Mouse (Mus musculus) brain, embryonic 14.5 days (tissue): Measurements from ENCODE around the gene Bcar3.

ENCODE experiments used
- CTCF ChIP-seq: fragments of 200-500 bp; IDR thresholded peaks from 2 replicates; pipeline ENCODE4 v1.5.1; 2012; ENCODE audit warnings: inconsistent platforms, mild to moderate bottlenecking, moderate library complexity, borderline replicate concordance; ENCODE audit not compliant: insufficient read depth, insufficient read length; ENCODE audit errors: extremely low read depth
- POLR2A ChIP-seq: fragments of 200-500 bp; IDR thresholded peaks from 2 replicates; pipeline ENCODE4 v1.6.1; 2012; ENCODE audit warnings: mild to moderate bottlenecking, inconsistent platforms, borderline replicate concordance; ENCODE audit not compliant: poor library complexity, insufficient read depth, insufficient read length, severe bottlenecking; ENCODE audit errors: extremely low read depth

- no peak for TF ChIP-seq CTCF
- no peak for TF ChIP-seq POLR2A
Observed at GRCm38 (mm10) chr3:122378634-122379033, 84.7 kb downstream of the Bcar3 start.
